Mouse (Mus musculus) lung, postnatal 0 days (tissue): ENCODE measurements around the gene Hdac9. TPM values are rescaled to one million over a fixed set of nuclear protein-coding genes. Genes with fewer than 3 reads are reported as not detected.

ENCODE experiments used
- ATAC-seq: fragments of 200-750 bp; cut with Nextera tagmentation; 2 replicates; pipeline ENCODE4 v1.8.0; 2017; ENCODE audit warnings: moderate library complexity
- DNase-seq: peaks from one replicate; pipeline ENCODE4 v3.0.0-alpha.2; 2016; ENCODE audit warnings: low spot score
- H3K27ac ChIP-seq: fragments of 300-500 bp; sonication (generic); 2 replicates; pipeline ENCODE4 v1.5.1; 2014; ENCODE audit warnings: antibody characterized with exemption, mild to moderate bottlenecking, low read length, mixed read lengths
- H3K27me3 ChIP-seq: fragments of 300-500 bp; sonication (generic); replicated peaks from 2 replicates; pipeline ENCODE4 v1.6.1; 2014; ENCODE audit warnings: low read length, mixed read lengths; ENCODE audit not compliant: insufficient read depth
- H3K36me3 ChIP-seq: fragments of 300-500 bp; sonication (generic); 2 replicates; pipeline ENCODE4 v1.6.1; 2014; ENCODE audit warnings: low read length, mixed read lengths; ENCODE audit not compliant: insufficient read depth
- H3K4me1 ChIP-seq: fragments of 300-500 bp; sonication (generic); 2 replicates; pipeline ENCODE4 v1.6.1; 2014; ENCODE audit warnings: antibody characterized with exemption, low read depth, low read length, mixed read lengths; ENCODE audit not compliant: insufficient read depth
- H3K4me2 ChIP-seq: fragments of 300-500 bp; sonication (generic); replicated peaks from 2 replicates; pipeline ENCODE4 v1.6.1; 2014; ENCODE audit warnings: low read depth, mild to moderate bottlenecking, low read length, moderate library complexity, mixed read lengths
- H3K4me3 ChIP-seq: fragments of 300-500 bp; sonication (generic); 2 replicates; pipeline ENCODE4 v1.5.1; 2014; ENCODE audit warnings: low read depth, low read length
- H3K9ac ChIP-seq: fragments of 300-500 bp; sonication (generic); replicated peaks from 2 replicates; pipeline ENCODE4 v1.6.1; 2014; ENCODE audit warnings: low read depth, mild to moderate bottlenecking
- H3K9me3 ChIP-seq: fragments of 300-500 bp; sonication (generic); 2 replicates; pipeline ENCODE4 v1.6.1; 2016; ENCODE audit warnings: low read length, mixed read lengths
- CTCF ChIP-seq: IDR thresholded peaks from 2 replicates; pipeline ENCODE4 v1.5.1; 2016; ENCODE audit warnings: antibody characterized with exemption, mild to moderate bottlenecking
- EP300 ChIP-seq: IDR thresholded peaks from 2 replicates; pipeline ENCODE4 v1.6.1; 2016; ENCODE audit warnings: antibody characterized with exemption, mild to moderate bottlenecking, control low read depth
- WGBS: fragments of 180-500 bp; shearing (Covaris S2); extraction: QIAGEN DNeasy Blood & Tissue Kit; methylation state at CpG from one replicate; pipeline ENCODE4 v1.1.7; 2014; 5-methylcytosine and 5-hydroxymethylcytosine counted together
- polyA plus RNA-seq: library from polyadenylated mRNA; unstranded; fragments of >200 nt; fragmentation: Nextera tagmentation; extraction: Ambion mirVana; gene quantifications from 2 replicates; pipeline ENCODE4 v1.2.1, GENCODE M21; 2015

The Hdac9 gene
- polyA plus RNA-seq, 1 experiment from 2014 or later: 6.0 TPM

GRCm38 (mm10) chr12:34248193-34249121 lies 668.4 kb downstream of the Hdac9 start:
- WGBS: 75% methylated on average over 18 of the region's 18 CpGs
- no peak for TF ChIP-seq EP300
- no peak for TF ChIP-seq CTCF
- Histone ChIP-seq H3K4me2 (no peak overlapping the region), H3K27ac (no peak overlapping the region), H3K9ac (no peak overlapping the region), H3K4me3 (no peak overlapping the region), H3K9me3 (no peaks in the 10 kb centered on the region), H3K27me3 (no peaks in the 10 kb centered on the region), H3K4me1 (no peaks in the 10 kb centered on the region; the same call in 1 of the 2 replicates), H3K36me3 (no peaks in the 10 kb centered on the region)
- no peak for DNase-seq
- no peak for ATAC-seq

DNA sequence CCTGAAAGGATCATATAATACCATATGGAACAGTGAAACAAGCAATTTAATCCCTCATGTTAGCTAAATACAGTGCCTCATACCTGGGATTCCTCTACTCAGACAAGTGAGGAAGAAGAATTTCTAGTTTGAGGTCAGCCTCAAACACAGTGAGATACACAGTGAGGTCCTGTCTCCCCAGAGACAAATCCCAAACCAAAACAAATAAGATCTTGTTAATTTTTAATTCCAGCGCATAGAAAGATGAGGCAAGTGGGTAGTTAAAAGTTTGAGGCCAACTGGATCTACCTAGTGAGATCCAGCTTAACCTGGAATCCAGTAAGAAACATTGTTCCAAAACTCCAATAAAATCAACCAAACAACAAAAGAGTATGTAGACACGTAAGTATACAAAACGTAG lies 678.1 kb downstream of the Hdac9 start:
- no peak for ATAC-seq
- TF ChIP-seq CTCF: no peak
- TF ChIP-seq EP300: no peak
- H3K9ac ChIP-seq: no peak overlapping the region
- no peak for DNase-seq
- no peaks in the 10 kb centered on the region for H3K36me3 ChIP-seq
- H3K4me3 ChIP-seq: no peak overlapping the region
- H3K27me3 ChIP-seq: no peaks in the 10 kb centered on the region
- no peaks in the 10 kb centered on the region for H3K9me3 ChIP-seq
- H3K4me1 ChIP-seq: no peaks in the 10 kb centered on the region
- H3K27ac ChIP-seq: no peak overlapping the region
- WGBS: 86% methylated on average over 3 of the region's 3 CpGs
- H3K4me2 ChIP-seq: no peak overlapping the region

DNA sequence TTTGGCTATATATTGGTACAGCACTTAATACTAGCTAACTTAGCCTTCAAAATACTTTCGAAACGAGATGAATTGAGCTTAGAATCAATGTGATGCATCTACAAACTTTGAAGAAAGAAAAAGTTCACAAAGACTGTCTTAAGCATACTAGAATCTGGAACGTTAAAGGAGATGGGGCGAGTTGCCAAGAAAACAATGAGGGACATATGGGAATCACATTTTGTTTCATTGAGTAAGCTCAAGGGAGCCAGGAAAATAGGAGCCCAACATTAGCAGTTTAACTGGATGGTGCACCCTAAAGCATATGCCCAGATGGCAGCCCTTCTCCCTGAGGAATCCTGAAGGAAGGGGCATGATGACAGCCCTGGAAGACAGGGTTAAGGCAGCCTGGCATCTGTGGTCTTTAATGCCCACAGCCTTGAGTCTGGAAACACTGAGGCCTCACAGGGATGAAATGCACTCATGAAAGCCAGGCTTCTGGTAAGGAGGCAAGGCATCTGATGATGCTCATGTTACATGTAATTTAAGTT lies 685.2 kb downstream of the Hdac9 start:
- DNase-seq (no peak), ATAC-seq (no peak)
- no peak overlapping the region for H3K27ac ChIP-seq
- H3K4me1 ChIP-seq: no peaks in the 10 kb centered on the region
- no peak overlapping the region for H3K9ac ChIP-seq
- no peaks in the 10 kb centered on the region for H3K9me3 ChIP-seq
- no peak overlapping the region for H3K4me2 ChIP-seq
- WGBS: 67% methylated on average over 4 of the region's 4 CpGs
- H3K36me3 ChIP-seq: no peaks in the 10 kb centered on the region
- TF ChIP-seq CTCF: no peak
- TF ChIP-seq EP300: no peak
- H3K4me3 ChIP-seq: no peak overlapping the region
- H3K27me3 ChIP-seq: no peaks in the 10 kb centered on the region

- DNase-seq: no peak
- no peak overlapping the region for H3K9ac ChIP-seq
- ATAC-seq: no peak
- no peaks in the 10 kb centered on the region for H3K36me3 ChIP-seq
- H3K27ac ChIP-seq: no peak overlapping the region
- no peak overlapping the region for H3K4me3 ChIP-seq
- no peaks in the 10 kb centered on the region for H3K9me3 ChIP-seq
- no peaks in the 10 kb centered on the region for H3K27me3 ChIP-seq
- H3K4me1 ChIP-seq: no peaks in the 10 kb centered on the region
- H3K4me2 ChIP-seq: no peak overlapping the region
- no peak for TF ChIP-seq EP300
- TF ChIP-seq CTCF: no peak
- WGBS: 21% methylated on average over 2 of the region's 2 CpGs
Measured at GRCm38 (mm10) chr12:34224505-34224904, 692.4 kb downstream of the Hdac9 start.

DNA sequence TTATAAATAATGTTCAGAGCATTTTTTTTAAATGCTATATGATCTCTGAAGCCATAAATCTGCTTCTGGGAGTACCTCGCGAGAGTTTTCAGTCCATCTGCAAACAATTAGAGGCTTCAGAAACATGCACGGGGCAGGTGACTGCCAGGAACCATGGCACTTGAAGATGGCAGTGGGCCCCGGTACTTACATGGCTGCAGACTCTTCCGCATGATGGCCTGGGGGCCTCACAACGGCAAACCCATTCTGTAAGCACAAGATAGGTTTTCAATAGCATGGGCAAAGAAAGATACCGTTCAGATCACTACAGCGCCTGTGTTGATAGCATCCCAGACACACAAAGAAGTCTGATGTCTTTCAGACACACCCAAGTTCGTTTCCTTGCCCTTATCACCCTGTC lies 695.9 kb downstream of the Hdac9 start:
- Histone ChIP-seq H3K4me3 (no peak overlapping the region), H3K9me3 (no peaks in the 10 kb centered on the region), H3K9ac (no peak overlapping the region), H3K4me2 (no peak overlapping the region), H3K36me3 (no peaks in the 10 kb centered on the region), H3K27ac (no peak overlapping the region), H3K27me3 (no peaks in the 10 kb centered on the region), H3K4me1 (no peaks in the 10 kb centered on the region)
- ATAC-seq: no peak
- no peak for DNase-seq
- no peak for TF ChIP-seq EP300
- no peak for TF ChIP-seq CTCF
- 71% methylated on average over 9 of the region's 9 CpGs for WGBS

DNA sequence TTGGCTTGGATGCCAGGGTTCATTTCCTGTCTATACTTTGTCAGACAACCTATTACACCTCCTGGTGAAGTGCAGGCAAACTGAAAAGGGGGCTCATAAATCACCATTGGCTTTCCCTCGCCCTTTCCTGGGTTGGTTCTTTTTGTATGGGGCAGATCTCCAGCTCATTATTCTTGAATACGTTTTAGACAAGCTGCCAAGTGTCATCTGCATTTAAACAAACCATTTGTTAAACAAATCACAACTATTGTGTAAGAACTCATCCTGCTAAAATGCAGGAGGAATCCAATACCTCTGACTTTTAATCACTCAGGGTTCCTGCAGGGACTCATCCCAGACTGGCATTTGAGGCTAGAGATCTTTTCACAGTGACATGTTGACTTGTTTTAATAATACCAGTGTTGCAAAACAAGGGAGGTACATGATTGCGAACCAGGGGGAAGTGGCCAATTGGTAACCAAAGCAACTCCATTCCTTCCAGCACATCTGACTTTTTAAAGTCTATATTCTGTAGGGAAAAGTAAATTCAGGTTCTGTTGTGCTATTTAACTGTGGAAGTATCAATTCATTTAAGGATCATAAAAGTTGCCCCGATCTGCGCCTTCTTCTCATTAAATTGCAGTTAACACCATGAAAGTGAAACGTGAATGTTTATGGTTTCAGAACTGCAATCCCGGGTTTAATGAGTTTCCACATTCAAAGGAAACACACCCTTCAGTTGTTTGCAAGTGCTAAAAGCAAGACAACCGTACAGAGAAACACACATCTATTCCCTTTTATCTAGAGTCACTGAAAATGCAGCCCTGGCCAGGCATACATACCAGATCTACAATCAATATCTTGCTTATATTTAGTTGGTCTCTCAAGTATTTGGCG lies 696.6 kb downstream of the Hdac9 start:
- Histone ChIP-seq H3K27me3 (no peaks in the 10 kb centered on the region), H3K27ac (no peak overlapping the region), H3K36me3 (no peaks in the 10 kb centered on the region), H3K4me2 (no peak overlapping the region), H3K9ac (no peak overlapping the region), H3K4me1 (no peaks in the 10 kb centered on the region), H3K9me3 (no peaks in the 10 kb centered on the region), H3K4me3 (no peak overlapping the region)
- DNase-seq (peak; percentile 21), ATAC-seq (no peak)
- 52% methylated on average over 9 of the region's 9 CpGs for WGBS
- TF ChIP-seq EP300 (no peak), CTCF (no peak)
